21 mouse cellular contexts compared by ENCODE assay signal in genomic region chr3:82619371-82619770, GRCm38 (mm10).
"Had no signal": no experiment of that assay in that cellular context is flagged by ENCODE, and none has a peak within 500 bp of the region (broad histone marks: within the 10 kb centered on the region; RNA-seq: fewer than 3 reads in every experiment).

No protein-coding gene starts in this region.

- H3K4me1 ChIP-seq: kidney, embryonic 15.5 days; limb, embryonic 10.5 days; limb, embryonic 13.5 days; liver, embryonic 13.5 days; neural tube, embryonic 13.5 days had no signal

- H3K9ac ChIP-seq: kidney, embryonic 15.5 days; limb, embryonic 13.5 days; liver, embryonic 13.5 days; neural tube, embryonic 13.5 days had no signal

- H3K4me2 ChIP-seq: kidney, embryonic 15.5 days; limb, embryonic 13.5 days; liver, embryonic 13.5 days; midbrain, embryonic 11.5 days; neural tube, embryonic 13.5 days had no signal

- DNase-seq: kidney, adult 8-10 months; kidney, postnatal 10 days; kidney, postnatal 36 days; layer of hippocampus, postnatal 36 days; liver; liver, embryonic 13.5 days; lung, adult 2 months; lung, postnatal 14 days; lung, postnatal 4 days; midbrain, embryonic 14.5 days; retina, postnatal 1 day; thymus, adult 2 months; thymus, postnatal 14 days; thymus, postnatal 4 days had no signal

- H3K36me3 ChIP-seq: kidney, embryonic 15.5 days; limb, embryonic 10.5 days; limb, embryonic 13.5 days; liver, embryonic 13.5 days; neural tube, embryonic 13.5 days had no signal

- H3K4me3 ChIP-seq: kidney, embryonic 15.5 days; left cerebral cortex, adult 2 months; limb, embryonic 10.5 days; limb, embryonic 13.5 days; liver, embryonic 13.5 days; myocyte; neural tube, embryonic 13.5 days had no signal

- H3K9me3 ChIP-seq: kidney, embryonic 15.5 days; limb, embryonic 10.5 days; limb, embryonic 13.5 days; liver, embryonic 13.5 days; neural tube, embryonic 13.5 days had no signal

- H3K27ac ChIP-seq: kidney, embryonic 15.5 days; left cerebral cortex, adult 2 months; limb, embryonic 10.5 days; limb, embryonic 13.5 days; liver, embryonic 13.5 days; neural tube, embryonic 13.5 days had no signal

- H3K27me3 ChIP-seq: kidney, embryonic 15.5 days; limb, embryonic 13.5 days; liver, embryonic 13.5 days; neural tube, embryonic 13.5 days had no signal
